Mouse (Mus musculus) right cerebral cortex, postnatal 4 days (tissue): Measurements from ENCODE around the gene Olfr972.
"Not testable (repeated sequence)": the region's sequence is repeated elsewhere in the genome, so short reads cannot be mapped to it uniquely, and the experiment has no call there.

Source experiments
- DNase-seq: peaks from one replicate; pipeline ENCODE4 v3.0.0-alpha.2; 2022

Olfr972 gene

GRCm38 (mm10) chr9:39866122-39866521, at the start of gene Olfr972:
Olfr972 (plus strand) TSS chr9:39866422.
- DNase-seq: no peak

GRCm38 (mm10) chr9:39836576-39836975, 29.6 kb upstream of the Olfr972 start, which contains the start of gene Olfr971:
Olfr971 (plus strand) TSS chr9:39836876.
- DNase-seq: not testable (repeated sequence)

GRCm38 (mm10) chr9:39871986-39872385, 5.8 kb downstream of the Olfr972 start:
- DNase-seq: not testable (repeated sequence)

GRCm38 (mm10) chr9:39877541-39878396, 11.5 kb downstream of the Olfr972 start:
- DNase-seq: not testable (repeated sequence)

- DNase-seq: no peak
These were observed 38.9 kb downstream of the Olfr972 start for GRCm38 (mm10) chr9:39905106-39905505.

- DNase-seq: no peak
These were observed 40.8 kb downstream of the Olfr972 start, which contains the start of gene Olfr229 for GRCm38 (mm10) chr9:39907036-39907435. Olfr229 (plus strand) TSS chr9:39907336.

- DNase-seq: no peak
These were observed 43.7 kb downstream of the Olfr972 start for GRCm38 (mm10) chr9:39909939-39910338.
